Mouse (Mus musculus) T-helper 2 cell (primary cell): ENCODE data around the gene Slc19a1.

Experiments used
- in situ Hi-C: fragments of 300-600 bp; cut with MboI, MseI; formaldehyde crosslinking; loops from one replicate; pipeline ENCODE4 v1.15.1; 2025; ENCODE audit warnings: high pct_unique_total_duplicates

The Slc19a1 gene

DNA sequence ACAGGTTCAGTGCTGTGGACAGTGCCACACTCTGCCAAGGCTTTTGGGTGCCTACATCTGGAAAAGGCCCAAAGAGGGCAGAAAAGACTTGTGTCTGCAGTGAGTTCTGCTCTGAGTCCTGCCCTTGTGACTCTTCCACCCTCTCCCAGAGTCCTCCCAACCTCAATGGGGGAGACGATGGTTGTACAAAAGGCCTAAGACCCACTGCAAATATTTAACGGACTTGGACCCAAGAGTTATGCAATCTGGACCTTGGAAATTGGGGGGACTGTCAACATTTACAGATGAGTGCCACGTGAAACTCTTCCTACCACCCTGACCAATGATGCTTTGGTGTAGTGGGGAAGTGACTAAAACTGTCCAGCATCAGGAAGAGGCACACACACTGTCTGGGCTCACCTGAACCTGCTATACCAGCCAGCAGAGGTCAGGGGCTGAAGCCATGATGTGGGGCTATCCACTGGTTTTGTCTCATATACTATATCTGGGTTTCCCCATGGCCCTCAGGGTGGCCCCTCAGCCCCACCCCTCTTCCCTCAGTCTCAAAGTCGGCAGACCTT is 59.6 kb downstream of the Slc19a1 start:
- in situ Hi-C loops = no loop called here

DNA sequence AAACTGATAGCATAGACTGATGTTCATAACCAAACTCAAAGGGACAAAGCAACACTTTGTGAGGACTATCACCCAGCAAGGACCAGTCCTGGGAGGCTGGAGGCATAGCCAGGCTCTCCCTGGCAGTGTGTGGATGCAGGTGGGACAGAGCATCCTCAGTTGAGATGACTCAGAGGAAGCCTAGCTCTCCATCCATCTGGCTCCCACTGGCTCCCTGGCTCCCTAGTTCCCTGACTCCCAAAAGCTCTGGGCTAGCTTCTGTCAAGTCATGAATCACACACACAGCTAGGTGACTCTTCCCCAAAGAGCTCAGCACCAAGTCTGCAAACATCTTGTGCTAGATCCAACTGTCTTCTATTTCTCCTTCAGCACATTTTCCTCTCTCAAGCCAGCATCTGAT is 61.8 kb downstream of the Slc19a1 start:
- in situ Hi-C loops = no loop called here

GRCm38 (mm10) chr10:77095666-77096065 is 63.6 kb downstream of the Slc19a1 start:
- in situ Hi-C loops = no loop called here

- in situ Hi-C loops = no loop called here
Observed at GRCm38 (mm10) chr10:77097006-77097889, 65.2 kb downstream of the Slc19a1 start.

DNA sequence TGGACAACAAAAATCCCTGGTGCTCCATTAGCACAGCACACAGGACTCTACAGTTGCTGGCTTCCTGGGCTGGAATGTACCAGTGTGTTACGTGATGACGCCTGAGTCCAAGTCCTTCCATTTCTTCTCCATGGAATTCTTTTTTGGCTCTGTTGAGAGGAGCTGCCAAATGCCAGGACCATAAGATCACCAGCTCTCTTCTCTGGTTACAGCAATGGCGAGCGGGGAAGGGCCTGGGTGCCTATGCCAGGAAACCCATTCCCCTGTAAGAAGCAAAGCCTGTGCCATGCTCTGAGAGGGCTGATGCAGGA is 65.8 kb downstream of the Slc19a1 start:
- in situ Hi-C loops = no loop called here

GRCm38 (mm10) chr10:77098619-77099018 is 66.6 kb downstream of the Slc19a1 start:
- in situ Hi-C loops = no loop called here

DNA sequence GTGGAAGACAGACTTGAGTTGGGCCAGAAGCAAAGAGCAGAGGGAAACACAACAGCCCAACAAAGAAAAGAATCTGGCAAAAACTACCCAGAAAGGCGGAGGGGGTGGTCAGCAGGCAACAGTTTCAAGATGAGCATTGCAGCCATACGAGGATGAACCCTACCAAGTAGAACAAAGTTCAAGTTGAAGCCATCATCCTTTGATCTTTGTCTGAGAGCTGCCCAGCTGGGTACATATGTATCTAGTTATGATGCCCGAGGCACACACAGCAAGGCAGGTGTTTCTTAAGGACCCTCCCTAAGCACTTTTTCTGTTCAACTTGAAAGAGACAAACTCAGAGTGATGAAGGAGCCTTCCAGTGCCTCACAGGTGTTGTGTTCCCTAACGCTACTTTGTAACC is 67.7 kb downstream of the Slc19a1 start:
- in situ Hi-C loops = no loop called here

- in situ Hi-C loops = no loop called here
Observed at GRCm38 (mm10) chr10:77103689-77104088, 71.6 kb downstream of the Slc19a1 start.

DNA sequence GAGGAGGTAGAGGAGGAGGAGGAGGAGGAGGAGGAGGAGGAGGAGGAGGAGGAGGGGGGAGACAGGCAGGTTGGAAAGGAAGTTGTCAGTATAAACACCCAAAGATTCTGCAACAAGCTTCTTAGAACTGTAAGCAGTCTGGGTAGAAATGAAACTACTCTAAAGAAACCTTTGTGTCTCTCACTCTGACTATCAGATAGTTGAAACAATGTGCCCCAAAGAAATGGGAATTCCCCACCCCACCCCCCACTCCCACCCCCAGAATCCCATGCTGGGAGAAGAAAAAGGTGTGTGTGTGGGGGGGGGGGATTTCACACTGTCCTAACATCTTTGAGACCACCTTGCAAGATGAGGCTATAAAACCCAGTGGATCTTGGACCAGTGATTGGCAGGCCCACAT is 72.3 kb downstream of the Slc19a1 start:
- in situ Hi-C loops = no loop called here

GRCm38 (mm10) chr10:77108106-77108505 is 76.1 kb downstream of the Slc19a1 start:
- in situ Hi-C loops = no loop called here

DNA sequence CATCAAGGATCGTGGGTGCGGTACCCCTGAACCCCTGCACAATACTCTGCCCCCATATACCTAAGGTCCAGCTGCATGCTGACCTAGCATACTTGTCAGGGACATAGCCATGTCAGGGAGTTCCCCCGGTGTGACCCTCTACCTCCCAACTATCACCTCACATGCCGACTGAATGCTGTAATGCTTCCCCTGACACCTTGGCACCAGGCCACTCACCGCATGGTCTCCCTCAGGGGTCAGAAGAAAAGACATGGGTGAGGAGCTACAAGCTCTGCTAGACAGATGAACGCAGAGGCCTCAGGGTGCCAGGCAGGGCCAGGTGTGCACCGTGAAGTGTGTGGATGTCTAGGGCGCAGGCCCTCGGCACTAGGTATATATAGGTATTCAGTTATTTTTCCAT is 78.0 kb downstream of the Slc19a1 start:
- in situ Hi-C loops = no loop called here
